Mouse (Mus musculus) liver, embryonic 14.5 days (tissue): ENCODE results near the gene Rps25. TPM values are rescaled to one million over a fixed set of nuclear protein-coding genes. Genes with fewer than 3 reads are reported as not detected.

ENCODE experiments used
- ATAC-seq: fragments of 200-750 bp; cut with Nextera tagmentation; 2 replicates; pipeline ENCODE4 v1.8.0; 2017; ENCODE audit warnings: moderate number of reproducible peaks, mild to moderate bottlenecking, moderate library complexity; ENCODE audit not compliant: insufficient read depth
- DNase-seq, 3 experiments: peaks; one replicate each; pipeline ENCODE4 v3.0.0-alpha.2; 2012 to 2013; ENCODE audit warnings: low read depth in 3 of 3, low spot score in 3 of 3
- H3K27ac ChIP-seq: fragments of 300-500 bp; sonication (generic); 2 replicates; pipeline ENCODE4 v1.5.1; 2014; ENCODE audit warnings: moderate library complexity, mild to moderate bottlenecking, control low read depth, inconsistent platforms
- H3K27me3 ChIP-seq: fragments of 300-500 bp; sonication (generic); 2 replicates; pipeline ENCODE4 v1.6.1; 2014; ENCODE audit warnings: mild to moderate bottlenecking, low read length, moderate library complexity; ENCODE audit not compliant: control insufficient read depth, insufficient read depth
- H3K36me3 ChIP-seq: fragments of 300-500 bp; sonication (generic); replicated peaks from 2 replicates; pipeline ENCODE4 v1.6.1; 2014; ENCODE audit warnings: low read depth; ENCODE audit not compliant: control insufficient read depth, insufficient read depth
- H3K4me1 ChIP-seq, 2 experiments: fragments of 200-500 bp in 1 of 2; fragments of 300-500 bp in 1 of 2; sonication (generic) in 1 of 2; replicated peaks; 2 replicates each; pipeline ENCODE4 v1.6.1; 2012 to 2014; ENCODE audit warnings: antibody characterized with exemption in 1 of 2, inconsistent platforms in 1 of 2, low read length in 1 of 2; ENCODE audit not compliant: control insufficient read depth in 2 of 2, insufficient read depth in 2 of 2
- H3K4me2 ChIP-seq: fragments of 300-500 bp; sonication (generic); 2 replicates; pipeline ENCODE4 v1.6.1; 2014; ENCODE audit warnings: low read depth, mild to moderate bottlenecking, control low read depth, moderate library complexity
- H3K4me3 ChIP-seq, 2 experiments: fragments of 200-500 bp in 1 of 2; fragments of 300-500 bp in 1 of 2; sonication (generic) in 1 of 2; 2 replicates each; pipeline ENCODE4 v1.5.1; 2012 to 2014; ENCODE audit warnings: low read depth in 2 of 2, low read length in 2 of 2, mild to moderate bottlenecking in 2 of 2, control low read depth in 1 of 2, inconsistent platforms in 1 of 2, moderate library complexity in 1 of 2; ENCODE audit not compliant: insufficient read depth in 1 of 2
- H3K9ac ChIP-seq: fragments of 300-500 bp; sonication (generic); replicated peaks from 2 replicates; pipeline ENCODE4 v1.6.1; 2014; ENCODE audit warnings: mild to moderate bottlenecking, control low read depth, moderate library complexity
- H3K9me3 ChIP-seq: fragments of 300-500 bp; sonication (generic); 2 replicates; pipeline ENCODE4 v1.6.1; 2016; ENCODE audit warnings: low read length, mixed read lengths; ENCODE audit not compliant: control insufficient read depth
- CTCF ChIP-seq: IDR thresholded peaks from 2 replicates; pipeline ENCODE4 v1.5.1; 2016; ENCODE audit warnings: antibody characterized with exemption, low read depth, control low read depth
- EP300 ChIP-seq: IDR thresholded peaks from 2 replicates; pipeline ENCODE4 v1.6.1; 2016; ENCODE audit warnings: antibody characterized with exemption, low read depth
- WGBS: fragments of 180-500 bp; shearing (Covaris S2); extraction: QIAGEN DNeasy Blood & Tissue Kit; methylation state at CpG from one replicate; pipeline ENCODE4 v1.1.7; 2014; ENCODE audit not compliant: insufficient replicate concordance; 5-methylcytosine and 5-hydroxymethylcytosine counted together
- polyA plus RNA-seq, 2 experiments: library from polyadenylated mRNA; depleted of rRNA in 1 of 2; stranded (reverse) in 1 of 2; unstranded in 1 of 2; fragments of >200 nt; fragmentation: Nextera tagmentation in 1 of 2; extraction: Ambion mirVana in 1 of 2; gene quantifications; 2 replicates each; pipeline versions ENCODE4 v1.2.1 to v1.2.3; 2012 to 2014

Gene Rps25
- polyA plus RNA-seq, 2 experiments: 717 to 1,614 TPM

GRCm38 (mm10) chr9:44410647-44411336 lies 3.9 kb downstream of the Rps25 start:
- H3K27me3 ChIP-seq: no peaks in the 10 kb centered on the region
- TF ChIP-seq EP300: no peak
- no peak for TF ChIP-seq CTCF
- DNase-seq (no peak), ATAC-seq (no peak)
- H3K4me1 ChIP-seq: peaks cover 10 to 28% of the 10 kb centered on the region in 2 experiments
- H3K9me3 ChIP-seq: no peaks in the 10 kb centered on the region
- H3K36me3 ChIP-seq: peaks cover 61% of the 10 kb centered on the region
- 68% methylated on average over 2 of the region's 2 CpGs for WGBS
- no peak overlapping the region for H3K9ac ChIP-seq
- no peak overlapping the region; the same call in 1 of the 2 replicates for H3K27ac ChIP-seq
- no peak overlapping the region for H3K4me3 ChIP-seq
- no peak overlapping the region for H3K4me2 ChIP-seq

- no peak overlapping the region for H3K4me2 ChIP-seq
- no peaks in the 10 kb centered on the region for H3K9me3 ChIP-seq
- DNase-seq (no peak), ATAC-seq (no peak)
- H3K36me3 ChIP-seq: peaks cover 65% of the 10 kb centered on the region
- no peak overlapping the region for H3K4me3 ChIP-seq
- peaks cover 5 to 26% of the 10 kb centered on the region in 2 experiments for H3K4me1 ChIP-seq
- H3K27ac ChIP-seq: no peak overlapping the region; the same call in 1 of the 2 replicates
- H3K9ac ChIP-seq: no peak overlapping the region
- TF ChIP-seq EP300 (no peak), CTCF (no peak)
- no peaks in the 10 kb centered on the region for H3K27me3 ChIP-seq
- 61% methylated on average over 1 of the region's 1 CpGs for WGBS
Measured at GRCm38 (mm10) chr9:44411601-44412130, 4.7 kb downstream of the Rps25 start.

- ATAC-seq (peak; percentile 8; the same call in 1 of the 2 replicates), DNase-seq (no peak)
- H3K27me3 ChIP-seq: no peaks in the 10 kb centered on the region
- H3K27ac ChIP-seq: peak overlapping the region; percentile 0; the same call in 1 of the 2 replicates
- no peak overlapping the region for H3K4me3 ChIP-seq
- peaks cover 65% of the 10 kb centered on the region for H3K36me3 ChIP-seq
- H3K9ac ChIP-seq: no peak overlapping the region
- no peaks in the 10 kb centered on the region for H3K9me3 ChIP-seq
- H3K4me2 ChIP-seq: no peak overlapping the region
- peaks cover 5 to 31% of the 10 kb centered on the region in 2 experiments for H3K4me1 ChIP-seq
- TF ChIP-seq CTCF (no peak), EP300 (no peak)
- 20% methylated on average over 4 of the region's 4 CpGs for WGBS
Measured at GRCm38 (mm10) chr9:44412306-44412705, 5.4 kb downstream of the Rps25 start.

- 82% methylated on average over 2 of the region's 2 CpGs for WGBS
- Histone ChIP-seq H3K4me3 (no peak overlapping the region), H3K36me3 (peaks cover 65% of the 10 kb centered on the region), H3K9me3 (no peaks in the 10 kb centered on the region), H3K4me1 (peaks cover 5 to 31% of the 10 kb centered on the region in 2 experiments), H3K9ac (no peak overlapping the region), H3K27ac (peak overlapping the region; percentile 0; the same call in 1 of the 2 replicates), H3K27me3 (no peaks in the 10 kb centered on the region), H3K4me2 (no peak overlapping the region)
- DNase-seq: no peak
- no peak for TF ChIP-seq CTCF
- TF ChIP-seq EP300: no peak
- ATAC-seq: no peak
Measured at GRCm38 (mm10) chr9:44412781-44413180, 5.8 kb downstream of the Rps25 start.

- H3K27ac ChIP-seq: peak overlapping the region; percentile 72
- peak overlapping the region; percentile 92 for H3K9ac ChIP-seq
- ATAC-seq (peak; percentile 72), DNase-seq (no peak)
- WGBS: 4% methylated on average over 26 of the region's 26 CpGs
- H3K9me3 ChIP-seq: no peaks in the 10 kb centered on the region
- peaks cover 0 to 14% of the 10 kb centered on the region in 2 experiments for H3K4me1 ChIP-seq
- TF ChIP-seq CTCF (no peak), EP300 (no peak)
- peak overlapping the region; percentile 79 to 94 for H3K4me3 ChIP-seq
- no peaks in the 10 kb centered on the region for H3K27me3 ChIP-seq
- peaks cover 29% of the 10 kb centered on the region for H3K36me3 ChIP-seq
- H3K4me2 ChIP-seq: peak overlapping the region; percentile 91
Measured at GRCm38 (mm10) chr9:44417156-44417891, 10.4 kb downstream of the Rps25 start.
